Mouse (Mus musculus) bone marrow macrophage, adult 2 months (primary cell): Measurements from ENCODE around the gene Dnase2b.

Source experiments
- CTCF ChIP-seq: IDR thresholded peaks from 2 replicates; pipeline ENCODE4 v1.5.1; 2012; ENCODE audit warnings: low read depth, mild to moderate bottlenecking, low read length, moderate library complexity
- POLR2A ChIP-seq: IDR thresholded peaks from 2 replicates; pipeline ENCODE4 v1.6.1; 2012; ENCODE audit warnings: mild to moderate bottlenecking, low read depth, low read length, borderline replicate concordance

DNA sequence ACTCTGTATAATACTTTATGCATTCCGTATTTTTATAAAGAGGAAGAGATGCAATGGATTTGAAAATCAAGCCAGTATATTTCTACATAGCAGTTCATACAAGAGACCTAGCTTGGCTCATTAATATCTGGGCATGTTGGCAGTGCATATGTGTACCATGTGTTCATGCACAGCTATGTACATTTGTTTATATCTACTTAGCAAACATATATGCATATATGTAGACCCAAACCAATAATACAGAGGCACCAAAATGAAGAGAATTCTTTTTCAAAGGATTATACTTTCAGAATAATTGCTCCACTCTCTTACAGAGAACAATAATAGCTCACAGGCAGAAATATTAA is 50.4 kb downstream of the Dnase2b start:
- no peak for TF ChIP-seq CTCF
- no peak for TF ChIP-seq POLR2A
